Mouse (Mus musculus) hindbrain, embryonic 15.5 days (tissue): ENCODE results near the gene U90926. TPM values are rescaled to one million over a fixed set of nuclear protein-coding genes. Genes with fewer than 3 reads are reported as not detected.

ENCODE experiments used
- polyA plus RNA-seq: library from polyadenylated mRNA; unstranded; fragments of >200 nt; fragmentation: Nextera tagmentation; extraction: Ambion mirVana; gene quantifications from 2 replicates; pipeline ENCODE4 v1.2.1, GENCODE M21; 2015

The U90926 gene
- polyA plus RNA-seq, 1 experiment from 2014 or later, result not detected

Other genes starting within 250 kb of the U90926 start
- gene Odaph, start 227.9 kb downstream of the U90926 start, polyA plus RNA-seq, result 0.21 and 0.43 TPM in 2 replicates
- gene Cdkl2, start 171.5 kb downstream of the U90926 start, polyA plus RNA-seq, result 13.7 and 14.8 TPM in 2 replicates
- 325 and 337 TPM in 2 replicates for gene G3bp2, start 131.7 kb downstream of the U90926 start, polyA plus RNA-seq
- 38.7 and 44.6 TPM in 2 replicates for gene Uso1, start 77.5 kb downstream of the U90926 start, polyA plus RNA-seq
- gene Ppef2, start 40.9 kb upstream of the U90926 start, polyA plus RNA-seq, result 0.38 and 0.52 TPM in 2 replicates
- gene Naaa, start 62.8 kb upstream of the U90926 start, polyA plus RNA-seq, result 21.9 and 24.1 TPM in 2 replicates
- 27.5 and 31.4 TPM in 2 replicates for gene Sdad1, start 95.1 kb upstream of the U90926 start, polyA plus RNA-seq
- gene Cxcl9, start 112.7 kb upstream of the U90926 start, polyA plus RNA-seq, result not detected in 2 replicates
- gene Art3, start 116.4 kb upstream of the U90926 start, polyA plus RNA-seq, result 6.1 and 6.9 TPM in 2 replicates
- gene Cxcl10, start 133.5 kb upstream of the U90926 start, polyA plus RNA-seq, result 0.36 and 0.58 TPM in 2 replicates
- gene Nup54, start 219.8 kb upstream of the U90926 start, polyA plus RNA-seq, result 47.3 and 50.5 TPM in 2 replicates